Mouse (Mus musculus): ENCODE measurements around the gene Cfap69.

DNA sequence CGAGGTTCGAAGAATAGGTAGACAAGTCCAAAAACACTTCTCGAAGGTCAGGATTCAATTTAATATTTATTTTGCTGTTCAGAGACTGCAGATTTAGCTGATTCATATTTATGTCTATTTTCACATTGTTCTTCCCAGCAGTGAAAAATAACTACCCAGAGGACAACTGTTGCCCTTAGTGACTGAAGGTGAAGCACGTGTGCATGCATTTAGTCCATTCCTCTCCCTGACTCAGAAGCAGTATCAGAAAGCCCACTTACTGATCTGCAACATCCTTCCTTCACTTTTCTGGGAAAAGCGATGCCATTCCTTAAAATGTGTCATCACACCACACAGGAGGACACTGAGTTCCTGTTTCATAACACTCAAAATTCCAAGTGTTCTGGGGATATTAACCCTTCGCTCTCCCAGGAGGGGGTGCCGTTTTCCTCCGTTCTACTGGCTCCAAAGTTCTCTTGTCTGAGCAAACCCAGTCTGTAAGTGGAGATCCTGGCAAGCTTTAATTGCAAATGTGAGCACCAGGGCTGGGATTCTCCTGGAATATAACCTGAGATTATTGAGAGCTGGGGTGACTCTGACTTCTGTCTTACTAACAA is 25.0 kb upstream of the Cfap69 start:
- TF ChIP-seq CTCF (IDR thresholded peaks at IDR 0.05; ENCODE audit: insufficient read depth, low read length) = no peak
- no peak for TF ChIP-seq POLR2A (IDR thresholded peaks at IDR 0.05; ENCODE audit: borderline replicate concordance, extremely low read depth, low read depth, low read length)

Measured in lung, adult 2 months (tissue).